Mouse (Mus musculus): Measurements from ENCODE around the gene Bmper.

DNA sequence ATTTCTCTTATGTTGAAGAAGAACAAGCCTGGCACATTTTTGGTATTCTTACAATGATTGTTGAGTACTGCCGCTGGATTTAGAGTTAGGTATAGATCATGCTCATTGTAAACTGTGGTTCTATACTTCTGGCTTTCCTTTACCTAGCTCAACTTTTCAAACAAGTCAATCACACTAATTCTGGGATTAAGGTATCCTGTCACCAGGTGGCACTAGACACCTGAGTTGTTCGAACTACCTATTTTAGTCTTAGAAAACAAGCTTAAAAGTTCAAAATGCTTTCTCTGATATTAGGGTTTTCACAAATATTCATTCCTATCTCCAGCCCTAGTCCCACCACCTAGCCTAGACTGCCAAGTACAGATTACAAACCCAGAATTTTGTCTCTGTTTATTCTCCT is 196.2 kb downstream of the Bmper start:
- no peak for TF ChIP-seq FLI1 (IDR thresholded peaks at IDR 0.05; ENCODE audit: low read length)
- no peak for TF ChIP-seq GATA1 (IDR thresholded peaks at IDR 0.05; ENCODE audit: borderline replicate concordance, low read length)

Data from megakaryocyte, embryonic 14.5 days (primary cell).